Mouse (Mus musculus) right cerebral cortex, postnatal 36 days (tissue): ENCODE results near the gene Kctd4.
"Not testable (repeated sequence)": the region's sequence is repeated elsewhere in the genome, so short reads cannot be mapped to it uniquely, and the experiment has no call there.

Source experiments
- DNase-seq, 2 experiments: peaks; one replicate each; pipeline ENCODE4 v3.0.0; 2022; ENCODE audit warnings: low spot score in 2 of 2, mixed read lengths in 1 of 2

Gene Kctd4

GRCm38 (mm10) chr14:75954766-75955165 is at the start of gene Kctd4:
Kctd4 (plus strand) TSS chr14:75955009.
- no peak for DNase-seq

GRCm38 (mm10) chr14:75906931-75907330 is 47.9 kb upstream of the Kctd4 start:
- DNase-seq, result no peak

- no peak for DNase-seq
Measured at GRCm38 (mm10) chr14:75911968-75912367, 42.8 kb upstream of the Kctd4 start.

- no peak for DNase-seq
Measured at GRCm38 (mm10) chr14:75912665-75913064, 42.1 kb upstream of the Kctd4 start.

- DNase-seq, result no peak
Measured at GRCm38 (mm10) chr14:75923314-75924052, 31.3 kb upstream of the Kctd4 start.

GRCm38 (mm10) chr14:75929713-75930112 is 25.1 kb upstream of the Kctd4 start:
- not testable (repeated sequence) for DNase-seq

GRCm38 (mm10) chr14:75931266-75931665 is 23.5 kb upstream of the Kctd4 start:
- no peak for DNase-seq

- DNase-seq, result no peak
Measured at GRCm38 (mm10) chr14:75934359-75934758, 20.4 kb upstream of the Kctd4 start.

- DNase-seq, result no peak
Measured at GRCm38 (mm10) chr14:75937714-75938113, 17.1 kb upstream of the Kctd4 start.

- DNase-seq, result peak in 1 of 2 experiments; percentile 32
Measured at GRCm38 (mm10) chr14:75941500-75941899, 13.3 kb upstream of the Kctd4 start.

- no peak for DNase-seq
Measured at GRCm38 (mm10) chr14:75942365-75942764, 12.4 kb upstream of the Kctd4 start.

- no peak for DNase-seq
Measured at GRCm38 (mm10) chr14:75947674-75948073, 7.1 kb upstream of the Kctd4 start.

GRCm38 (mm10) chr14:75953011-75953410 is 1.8 kb upstream of the Kctd4 start:
- no peak for DNase-seq

- DNase-seq, result peak; percentile 81 to 88
Measured at GRCm38 (mm10) chr14:75962250-75962649, 7.4 kb downstream of the Kctd4 start.

GRCm38 (mm10) chr14:75963215-75963614 is 8.4 kb downstream of the Kctd4 start:
- no peak for DNase-seq

GRCm38 (mm10) chr14:75964000-75964399 is 9.2 kb downstream of the Kctd4 start:
- DNase-seq, result no peak

GRCm38 (mm10) chr14:75964433-75964832 is 9.6 kb downstream of the Kctd4 start:
- no peak for DNase-seq

- DNase-seq, result no peak
Measured at GRCm38 (mm10) chr14:75967291-75967690, 12.5 kb downstream of the Kctd4 start.

- DNase-seq, result no peak
Measured at GRCm38 (mm10) chr14:75976107-75976506, 21.3 kb downstream of the Kctd4 start.

- DNase-seq, result no peak
Measured at GRCm38 (mm10) chr14:75981231-75981630, 26.4 kb downstream of the Kctd4 start.

- no peak for DNase-seq
Measured at GRCm38 (mm10) chr14:75983891-75984290, 29.1 kb downstream of the Kctd4 start.

GRCm38 (mm10) chr14:75985112-75985511 is 30.3 kb downstream of the Kctd4 start:
- no peak for DNase-seq

GRCm38 (mm10) chr14:75986878-75987483 is 32.2 kb downstream of the Kctd4 start:
- no peak for DNase-seq
